Mouse (Mus musculus) urinary bladder, postnatal 4 days (tissue): ENCODE results near the gene St6galnac4.
A peak's percentile ranks its signal among the peaks of the same experiment; 100 is the strongest.

ENCODE experiments used
- DNase-seq, 2 experiments: peaks; one replicate each; pipeline ENCODE4 v3.0.0; 2021 to 2022; ENCODE audit warnings: low spot score in 2 of 2

The St6galnac4 gene

DNA sequence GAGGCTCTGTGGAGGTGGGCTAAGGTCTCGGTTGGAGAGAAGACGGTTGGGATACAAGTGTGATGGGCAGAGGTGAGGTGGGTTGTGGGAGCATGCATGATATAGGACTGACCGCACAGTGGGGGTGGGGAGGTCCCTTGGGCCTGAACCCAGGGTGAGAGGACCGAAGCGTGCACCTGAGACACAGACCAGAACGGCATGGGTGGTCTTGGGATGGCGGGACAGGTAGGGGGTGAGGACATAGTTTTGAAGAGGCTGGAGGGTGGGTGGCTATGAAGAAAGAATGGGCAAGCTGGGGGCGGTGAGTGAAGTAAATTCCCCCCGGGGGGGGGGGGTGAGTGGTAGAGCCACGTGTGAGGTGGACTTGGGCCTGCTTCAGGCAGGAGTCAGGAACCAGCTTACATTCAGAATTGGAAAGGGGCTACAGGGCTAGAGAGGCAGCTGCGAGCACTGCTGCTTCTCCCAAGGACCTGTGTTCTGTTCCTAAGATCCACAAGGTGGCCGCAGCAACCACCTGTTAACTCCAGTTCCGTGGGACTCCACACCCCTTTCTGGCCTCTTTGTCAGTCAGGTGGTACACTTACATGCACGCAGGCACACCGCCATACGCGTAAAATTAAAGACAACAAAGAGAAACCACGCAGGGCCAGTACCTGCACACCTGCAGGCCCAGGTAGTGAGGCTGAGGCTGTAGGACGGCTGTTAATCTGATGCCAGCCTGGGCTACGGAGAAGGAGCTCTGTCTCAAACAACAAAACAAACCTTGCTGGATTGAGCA lies 40.6 kb downstream of the St6galnac4 start:
- DNase-seq: no peak

DNA sequence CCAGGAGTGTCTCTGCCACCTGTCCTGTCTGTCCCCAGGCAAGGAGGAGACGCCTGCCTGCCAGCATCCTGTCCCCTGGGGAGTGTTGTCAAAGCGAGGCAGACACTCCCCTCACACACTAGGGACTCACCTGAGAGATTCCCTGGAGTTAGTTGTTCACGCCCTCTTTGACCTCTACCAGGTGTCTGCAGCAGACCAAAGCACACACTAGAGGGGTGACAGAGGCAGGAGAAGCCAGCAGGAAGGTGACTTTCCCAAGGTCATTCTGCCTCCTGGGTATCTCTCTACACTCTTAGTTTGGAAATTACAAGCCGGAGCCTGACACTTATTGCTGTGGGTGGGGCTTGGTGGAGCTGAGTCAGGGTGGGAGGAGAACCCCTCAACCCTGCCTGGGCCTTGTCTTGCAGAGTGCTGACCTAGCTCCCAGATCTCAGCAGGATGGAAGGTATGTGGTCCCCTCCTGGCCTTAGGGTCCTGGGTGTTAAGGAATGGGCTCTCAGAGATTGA lies 41.2 kb downstream of the St6galnac4 start:
- DNase-seq: no peak

DNA sequence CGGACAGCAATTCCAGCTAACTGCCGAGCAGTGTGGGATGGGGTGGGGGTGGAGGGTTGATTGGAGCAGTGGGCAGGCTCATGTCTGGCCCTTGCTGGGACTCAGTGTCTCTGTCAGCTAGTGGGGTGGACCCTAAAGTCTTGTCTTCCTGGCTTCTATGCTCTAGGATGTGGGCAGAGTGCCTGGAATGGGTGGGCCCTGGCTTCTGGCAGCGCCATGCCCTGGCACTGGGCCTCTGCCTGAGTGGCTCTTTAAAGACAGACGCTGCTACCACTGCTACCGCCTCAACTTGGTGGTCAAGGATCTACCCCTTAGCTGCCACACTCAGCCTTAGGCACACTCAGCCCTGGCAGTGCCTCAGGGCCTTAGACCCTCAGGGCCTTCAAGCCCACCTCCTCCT lies 41.8 kb downstream of the St6galnac4 start:
- peak; percentile 73 to 78 for DNase-seq

DNA sequence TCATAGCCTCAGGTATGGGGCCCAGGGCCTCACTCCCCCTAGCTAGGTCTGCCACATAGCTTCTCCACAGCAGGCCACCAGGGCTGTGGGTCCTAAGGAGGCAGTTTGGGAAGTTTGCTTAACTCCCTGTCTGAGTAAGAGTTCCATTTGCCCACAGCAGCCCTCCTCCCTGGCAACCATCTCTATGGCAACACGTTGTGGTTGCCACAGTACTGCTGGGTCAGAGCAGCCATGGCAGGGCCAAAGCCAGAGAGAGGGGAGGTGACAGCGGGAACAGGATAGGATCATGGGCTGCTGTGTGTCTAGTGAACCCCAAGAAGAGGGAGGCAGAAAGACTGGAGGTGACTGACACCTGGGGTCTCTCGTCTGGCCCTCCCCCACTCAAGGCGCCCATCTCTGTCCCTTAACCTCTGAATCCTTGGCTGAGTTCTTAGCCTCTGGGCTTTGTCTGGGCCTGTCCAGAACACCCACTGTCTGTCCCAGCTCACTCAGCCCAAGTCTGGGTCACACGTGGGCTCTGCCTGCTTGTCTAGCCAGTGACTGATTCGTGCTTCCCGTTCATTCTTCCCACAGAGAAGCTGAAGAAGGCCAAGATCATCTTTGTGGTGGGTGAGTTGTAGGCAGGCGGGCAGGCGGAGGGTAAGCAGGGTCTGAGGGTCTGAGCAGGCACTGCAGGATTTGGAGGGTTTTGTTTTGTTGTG lies 42.5 kb downstream of the St6galnac4 start:
- peak; percentile 58 to 77 for DNase-seq

DNA sequence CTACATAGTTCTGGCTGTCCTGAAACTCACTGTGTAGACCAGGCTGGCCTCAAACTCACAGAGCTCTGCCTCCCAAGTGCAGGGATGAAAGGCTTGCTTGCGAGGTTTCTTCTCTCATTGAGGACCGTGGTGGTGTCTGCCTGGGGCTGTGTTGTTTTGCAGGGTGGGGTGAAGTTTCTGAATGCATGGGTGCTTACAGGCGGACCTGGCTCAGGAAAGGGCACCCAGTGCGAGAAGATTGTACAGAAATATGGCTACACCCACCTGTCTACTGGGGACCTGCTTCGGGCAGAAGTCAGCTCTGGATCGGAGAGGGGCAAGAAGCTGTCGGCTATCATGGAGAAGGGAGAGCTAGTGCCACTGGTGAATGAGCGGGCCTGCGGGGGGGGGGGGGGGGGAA lies 43.1 kb downstream of the St6galnac4 start:
- no peak for DNase-seq

DNA sequence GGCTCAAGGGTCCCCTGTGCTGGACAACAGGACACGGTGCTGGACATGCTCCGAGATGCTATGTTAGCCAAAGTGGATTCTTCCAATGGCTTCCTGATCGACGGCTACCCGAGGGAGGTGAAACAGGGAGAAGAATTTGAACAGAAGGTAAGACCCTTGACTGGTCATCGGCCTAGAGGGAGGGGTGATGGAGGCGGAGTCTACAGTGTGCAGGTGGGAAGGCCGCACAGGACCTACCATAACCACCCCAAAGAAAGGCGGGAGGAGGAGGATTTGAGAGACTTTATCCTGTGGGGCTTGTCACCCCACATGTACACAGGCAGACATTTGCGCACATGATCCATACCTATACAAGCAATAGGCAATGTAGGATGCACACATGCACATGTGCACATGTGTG lies 44.2 kb downstream of the St6galnac4 start:
- no peak for DNase-seq

DNA sequence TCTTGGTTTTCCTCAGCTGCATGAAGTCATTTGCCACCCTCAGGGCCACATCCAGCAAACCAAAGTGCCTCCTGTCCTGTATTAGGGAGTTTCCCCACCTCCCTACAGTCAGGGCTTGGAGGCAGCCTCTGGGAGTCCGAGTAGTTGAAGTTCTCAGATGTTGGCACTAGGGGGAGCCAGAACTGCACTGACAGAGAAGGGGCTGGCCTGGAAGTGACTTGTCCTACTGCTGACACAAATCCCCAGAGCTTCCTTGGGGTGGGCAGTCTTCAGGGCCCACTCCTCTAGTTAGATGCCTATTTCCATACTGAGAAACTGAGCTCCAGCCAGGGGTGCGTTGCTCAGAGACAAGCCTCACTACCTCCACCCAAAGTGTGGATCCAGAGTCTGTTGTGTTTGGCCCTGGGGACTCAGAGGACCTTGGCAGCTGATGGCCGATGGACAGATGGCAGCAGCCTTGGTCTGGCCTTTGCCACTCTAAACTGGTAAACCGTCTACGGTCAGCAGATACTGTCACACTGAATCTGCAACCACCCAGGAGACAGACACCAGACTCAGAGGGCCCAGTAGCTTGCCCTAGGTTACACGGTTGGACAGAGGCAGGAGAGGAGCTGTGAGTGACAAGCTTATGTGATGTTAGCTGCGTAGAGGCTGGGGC lies 45.0 kb downstream of the St6galnac4 start:
- peak; percentile 72 to 84 for DNase-seq

DNA sequence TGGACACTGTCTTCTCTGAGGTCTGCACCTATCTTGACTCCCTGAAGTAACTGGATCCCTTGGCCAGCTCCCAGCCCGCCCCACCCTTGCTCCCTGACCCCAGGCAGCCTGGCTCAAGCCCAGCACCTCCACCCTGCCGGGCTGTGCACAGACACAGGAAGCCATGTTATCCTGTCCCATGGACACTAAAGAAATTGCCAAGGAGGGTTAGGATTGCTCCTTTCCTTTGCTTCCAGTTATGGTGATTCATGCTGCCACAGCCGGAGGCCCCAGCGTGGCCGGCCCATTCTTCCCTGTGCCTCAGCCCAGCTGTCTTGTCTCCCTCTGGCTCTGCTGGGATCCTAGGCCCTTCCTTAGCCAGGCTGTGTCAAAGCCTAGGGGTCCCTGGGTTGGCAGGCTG lies 46.8 kb downstream of the St6galnac4 start:
- no peak for DNase-seq

DNA sequence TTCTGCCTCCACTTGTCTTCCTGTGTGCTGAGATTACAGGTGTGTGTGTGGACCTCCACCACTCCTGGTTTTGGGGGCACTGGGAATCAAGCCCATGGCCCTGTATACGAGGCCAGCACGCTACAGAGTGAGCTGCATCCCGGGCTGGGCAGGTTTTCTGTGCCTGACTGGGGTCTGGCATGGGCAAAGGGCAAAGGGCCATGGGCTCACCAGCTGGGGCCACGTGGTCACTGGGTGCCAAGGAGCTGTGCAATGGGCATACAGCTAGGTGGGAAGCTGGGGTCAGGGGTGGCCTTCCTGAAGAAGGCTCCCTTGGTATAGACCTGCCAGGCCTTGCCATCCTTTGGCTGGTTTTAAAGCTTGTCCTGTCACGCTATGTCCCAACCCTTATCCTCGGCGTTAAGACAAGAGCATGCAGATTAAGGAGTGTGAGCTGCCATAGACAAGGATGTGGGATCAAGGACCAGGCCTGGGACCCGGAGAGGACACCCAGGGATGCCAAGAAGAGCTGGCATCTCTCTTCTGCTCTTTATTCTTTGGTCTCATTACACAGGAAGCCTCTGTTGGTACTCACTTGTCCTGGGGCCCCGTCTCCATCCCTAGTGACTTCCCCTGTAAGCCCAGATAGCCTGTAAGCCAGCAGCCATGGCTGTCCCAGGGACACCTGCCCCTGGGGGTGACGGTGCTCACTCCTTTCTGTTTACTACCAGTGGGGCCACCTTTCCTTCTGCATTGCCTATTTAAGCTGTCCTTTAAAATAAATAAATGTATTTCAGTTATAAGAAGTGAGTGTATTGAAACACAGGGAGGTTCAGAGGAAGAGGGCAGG lies 47.6 kb downstream of the St6galnac4 start:
- DNase-seq: no peak

DNA sequence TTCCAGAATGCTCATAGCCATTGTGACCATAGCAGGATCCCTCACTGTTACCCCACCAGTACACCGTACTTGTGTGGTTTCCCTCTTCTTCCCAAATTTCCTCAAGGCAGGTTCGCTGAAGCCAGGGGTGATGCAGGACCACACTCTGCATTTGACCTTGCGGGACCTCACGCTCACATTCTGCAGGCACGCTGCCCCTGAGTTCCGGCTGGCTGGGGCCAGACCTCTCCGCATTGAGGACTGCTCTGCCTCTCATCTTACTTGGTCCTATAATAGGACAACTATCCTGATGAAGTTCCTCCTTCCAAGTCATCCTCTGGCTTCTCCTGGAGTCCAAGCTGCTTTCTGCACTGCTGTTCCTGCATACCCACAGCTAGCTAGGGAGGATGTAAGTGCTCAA lies 49.7 kb downstream of the St6galnac4 start:
- no peak for DNase-seq

DNA sequence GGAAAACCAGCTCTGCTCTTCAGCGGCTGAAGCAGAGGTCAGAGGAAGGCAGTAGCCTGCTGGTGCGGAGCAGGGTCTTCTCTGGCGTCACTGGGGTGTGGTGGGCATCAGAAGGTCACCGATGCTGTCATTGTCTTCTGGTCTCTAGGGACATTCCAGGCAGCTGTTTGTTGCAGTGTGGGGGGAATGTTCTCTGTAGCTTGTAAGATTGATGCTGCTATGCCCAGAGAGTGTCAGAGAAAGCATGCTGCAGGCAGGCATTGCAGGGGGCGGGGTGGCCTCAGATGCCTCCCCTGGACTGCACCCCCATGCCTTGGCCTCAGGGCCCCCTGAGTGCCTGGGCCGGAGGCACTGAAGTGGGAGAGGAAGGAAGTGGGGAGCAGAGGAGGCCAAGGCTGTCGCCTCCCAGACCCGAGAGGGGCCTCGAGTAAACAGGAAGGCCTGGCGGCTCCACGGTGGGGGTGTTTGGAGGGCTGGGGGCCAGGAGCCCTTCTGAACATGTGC lies 50.9 kb downstream of the St6galnac4 start:
- no peak for DNase-seq

DNA sequence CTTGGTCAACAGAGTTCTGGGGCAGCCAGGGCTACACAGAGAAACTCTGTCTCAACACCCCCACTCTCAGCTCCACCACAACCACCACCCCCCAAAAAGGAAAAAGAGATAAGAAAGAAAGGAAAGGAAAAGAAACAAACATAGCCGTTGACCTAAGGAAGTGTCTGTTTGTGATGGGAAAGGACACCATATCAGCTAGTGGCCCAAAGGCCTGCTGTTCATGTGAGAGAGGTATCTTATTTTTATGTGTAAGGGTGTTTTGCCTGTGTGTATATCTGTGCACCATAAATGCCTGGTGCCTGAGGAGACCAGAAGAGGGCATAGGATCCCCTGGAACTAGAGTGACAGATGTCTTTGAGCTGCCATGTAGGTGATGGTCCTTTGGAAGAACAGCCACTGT lies 52.7 kb downstream of the St6galnac4 start:
- no peak for DNase-seq

DNA sequence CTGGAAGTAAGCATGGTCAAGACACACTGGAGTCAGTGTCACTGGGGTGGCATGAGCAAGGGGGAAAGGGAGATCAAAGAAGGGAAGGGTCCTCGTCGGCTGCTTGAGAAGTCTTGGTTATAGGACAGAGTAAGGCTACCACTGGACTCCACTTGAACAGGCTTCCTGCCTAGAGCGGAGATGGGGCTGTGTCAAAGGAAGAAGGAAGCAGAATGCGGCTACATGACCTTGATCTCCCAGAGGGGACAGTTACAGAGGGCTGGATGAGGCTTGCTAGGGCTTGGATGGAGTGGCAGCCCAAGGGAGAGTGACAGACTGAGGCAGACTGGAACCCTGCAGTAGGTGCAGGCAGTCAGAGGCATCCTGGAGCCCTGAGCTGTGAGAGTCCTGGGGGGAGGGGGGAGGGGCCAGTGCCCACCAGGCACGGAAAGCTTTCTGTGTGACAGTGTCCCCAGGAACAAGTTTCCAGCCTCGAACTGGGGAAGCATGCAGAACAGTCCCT lies 53.7 kb downstream of the St6galnac4 start:
- no peak for DNase-seq

DNA sequence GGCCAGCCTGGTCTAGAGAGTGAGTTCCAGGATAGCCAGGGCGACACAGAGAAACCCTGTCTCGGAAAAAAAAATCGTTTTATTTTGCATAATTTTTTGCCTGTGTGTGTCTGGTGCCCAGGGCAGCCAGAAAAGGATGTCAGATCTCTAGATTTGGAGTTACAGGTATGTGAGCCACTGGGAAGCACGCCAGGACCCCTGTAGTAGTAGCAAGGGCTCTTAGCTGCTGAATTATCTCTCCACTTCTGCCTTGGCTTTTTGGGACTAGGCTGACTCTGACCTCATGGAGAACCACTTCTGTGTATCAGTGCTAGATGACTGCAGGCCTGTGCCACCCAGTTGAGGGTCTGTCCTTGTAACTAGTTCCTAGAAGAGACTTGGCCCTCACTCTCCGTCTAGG lies 54.9 kb downstream of the St6galnac4 start:
- DNase-seq: no peak

DNA sequence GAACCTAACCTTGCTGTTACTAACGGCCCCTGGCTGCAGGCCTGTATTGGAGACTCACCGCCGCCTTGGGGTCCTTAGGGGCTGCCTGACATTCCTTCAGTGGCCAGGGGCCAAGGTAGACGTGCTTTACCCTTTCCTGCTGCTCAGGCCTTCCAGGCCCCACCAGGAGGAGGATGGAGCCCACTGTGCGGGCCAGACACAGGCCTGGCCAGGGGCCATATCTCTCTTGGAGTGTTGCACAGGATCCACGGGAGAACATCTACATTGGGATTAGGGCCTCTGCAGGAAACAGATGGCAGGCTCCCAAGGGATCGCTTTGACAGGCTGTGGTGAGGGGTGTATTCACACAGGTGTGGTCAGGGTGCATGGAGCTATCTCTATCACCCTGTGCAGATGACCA lies 55.9 kb downstream of the St6galnac4 start:
- peak in 1 of 2 experiments; percentile 61 for DNase-seq

DNA sequence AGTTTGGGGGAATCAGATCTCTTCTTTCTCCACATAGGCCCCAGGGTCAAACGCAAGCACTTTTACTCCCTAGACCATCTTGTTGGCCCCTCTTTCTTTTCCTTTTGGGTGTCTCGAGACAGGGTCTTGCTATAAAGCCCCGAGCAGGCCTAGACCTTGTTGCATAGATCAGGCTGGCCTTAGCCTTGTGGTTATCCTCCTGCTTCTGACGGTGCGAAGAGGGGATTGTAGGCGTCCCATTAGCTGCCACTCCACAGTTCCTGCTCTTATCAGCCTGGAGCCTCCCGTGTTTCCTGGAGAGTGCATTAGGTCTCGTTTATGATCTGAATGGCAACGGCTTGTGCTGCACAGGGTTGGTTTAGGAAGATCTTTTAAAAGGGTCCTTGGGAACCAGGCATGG lies 57.2 kb downstream of the St6galnac4 start:
- no peak for DNase-seq

DNA sequence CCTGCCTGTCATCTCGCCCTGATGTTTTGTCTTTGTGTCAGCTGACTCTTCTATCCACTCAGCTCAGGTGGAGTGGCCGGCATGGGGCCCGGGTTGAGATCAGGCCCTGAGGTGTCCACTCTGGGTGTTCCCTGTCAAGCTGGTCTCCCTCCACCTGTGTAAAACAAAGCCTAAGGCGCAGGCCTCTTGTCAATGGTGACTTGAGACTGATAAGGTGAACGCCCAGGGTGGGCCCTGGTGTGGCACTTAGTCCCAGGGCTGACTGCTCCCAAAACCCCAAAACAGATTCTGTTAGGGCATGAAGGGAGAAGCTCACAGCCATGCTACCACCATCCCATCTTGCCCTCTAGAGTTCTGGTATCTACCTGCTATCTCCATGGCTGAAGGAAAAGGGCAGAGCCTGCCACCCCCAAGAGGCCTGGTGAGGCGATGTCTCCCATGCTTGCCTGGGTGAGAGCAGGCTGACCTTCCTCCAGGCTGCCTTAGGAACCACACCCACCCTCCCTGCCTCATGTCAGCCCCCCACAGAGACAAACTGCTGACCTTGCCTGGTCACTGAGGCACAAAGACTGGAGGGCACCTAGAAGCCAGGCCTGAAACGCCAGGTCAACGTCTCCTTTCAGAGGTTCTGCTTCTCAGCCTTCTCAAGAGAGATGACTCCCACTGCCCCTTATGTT lies 58.0 kb downstream of the St6galnac4 start:
- no peak for DNase-seq

DNA sequence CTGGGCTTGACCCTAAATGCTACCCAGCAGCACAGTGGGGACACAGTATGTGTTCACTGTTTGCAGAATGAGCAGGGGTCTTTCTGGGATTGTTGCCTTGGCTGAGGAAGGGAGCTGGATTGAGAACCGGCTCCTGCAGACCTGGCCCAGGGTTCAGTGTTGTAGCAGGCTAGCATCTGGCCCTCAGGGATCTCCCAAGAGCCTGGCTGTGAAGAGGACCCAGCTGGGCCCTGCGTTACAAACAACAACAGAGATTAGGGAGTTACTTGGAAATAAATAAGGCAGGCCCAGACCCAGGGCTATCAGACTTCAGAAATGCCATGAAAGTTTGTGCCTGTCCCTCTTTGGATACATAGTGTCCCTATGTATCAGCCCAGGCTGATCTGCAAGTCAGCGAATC lies 58.8 kb downstream of the St6galnac4 start:
- DNase-seq: no peak

DNA sequence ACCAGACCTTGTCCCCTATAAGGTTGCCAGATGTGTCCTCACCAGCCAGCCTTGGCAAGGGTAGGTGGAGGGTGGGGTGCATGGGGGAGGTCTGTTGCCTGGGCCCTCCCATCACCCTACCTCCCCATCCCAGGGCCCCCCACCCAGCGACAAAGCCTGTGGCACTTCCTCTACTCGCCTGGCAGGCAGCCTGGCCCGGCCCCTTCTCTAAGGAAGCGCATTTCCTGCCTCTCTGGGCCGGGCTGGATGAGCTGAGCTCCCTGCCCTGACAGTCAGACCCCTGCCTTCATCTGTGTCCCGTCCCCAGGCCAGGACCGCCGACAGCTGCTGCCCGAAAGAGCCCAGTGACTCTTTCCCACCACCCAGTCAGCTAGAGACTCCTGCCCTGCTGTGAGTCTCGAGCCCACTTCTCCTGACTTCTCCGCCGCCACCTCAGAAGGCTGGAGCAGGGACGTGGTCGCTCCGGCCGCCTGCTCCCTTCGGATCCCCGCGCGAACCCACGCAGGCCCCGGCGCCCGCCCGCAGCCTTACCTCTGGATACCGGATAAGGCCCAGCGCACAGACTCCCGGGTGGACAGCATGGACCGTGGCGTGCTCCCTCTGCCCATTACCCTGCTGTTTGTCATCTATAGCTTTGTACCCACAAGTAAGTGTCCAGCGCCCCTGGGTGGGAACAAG lies 59.6 kb downstream of the St6galnac4 start, which contains the start of gene Eng:
Gene Eng, plus strand, starts transcription at position 217 of the 678 bp plus-strand sequence.
- peak in 1 of 2 experiments; percentile 55 for DNase-seq

DNA sequence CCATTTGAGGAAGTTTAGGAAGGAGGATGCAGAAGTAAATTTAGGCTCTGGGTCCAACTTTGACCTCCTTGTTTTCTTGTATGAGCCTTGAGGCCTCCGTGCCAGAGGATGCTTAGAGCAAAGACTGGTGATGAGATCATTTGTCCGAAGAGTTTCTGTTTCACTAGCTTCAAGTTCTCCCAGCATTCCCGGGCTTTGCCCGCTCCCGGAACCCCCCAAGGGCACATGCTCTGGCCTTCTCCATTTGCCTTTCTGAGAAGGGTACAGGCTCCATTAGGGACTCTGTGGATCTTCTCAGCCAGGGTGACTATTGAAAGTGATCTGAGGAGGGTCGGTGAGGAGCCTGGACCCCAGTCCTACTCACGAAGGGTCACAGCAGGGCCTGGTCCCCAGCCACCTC lies 60.5 kb downstream of the St6galnac4 start:
- no peak for DNase-seq
